Mouse (Mus musculus) liver, adult 2 months (tissue): Measurements from ENCODE around the gene Peli1.

Source experiments
- CTCF ChIP-seq: fragments of 200-500 bp; IDR thresholded peaks from 2 replicates; pipeline ENCODE4 v1.5.1; 2011; ENCODE audit warnings: low read depth, low read length, control low read depth
- POLR2A ChIP-seq: fragments of 200-500 bp; IDR thresholded peaks from 2 replicates; pipeline ENCODE4 v1.6.1; 2011; ENCODE audit warnings: low read length, control low read depth; ENCODE audit not compliant: insufficient read depth; ENCODE audit errors: extremely low read depth

- TF ChIP-seq CTCF (no peak), POLR2A (no peak)
Observed at GRCm38 (mm10) chr11:21164994-21165560, 74.0 kb downstream of the Peli1 start.
